Mouse (Mus musculus): ENCODE data around the gene Gm6408.
"Not testable (repeated sequence)": the region's sequence is repeated elsewhere in the genome, so short reads cannot be mapped to it uniquely, and the experiment has no call there.

The Gm6408 gene

DNA sequence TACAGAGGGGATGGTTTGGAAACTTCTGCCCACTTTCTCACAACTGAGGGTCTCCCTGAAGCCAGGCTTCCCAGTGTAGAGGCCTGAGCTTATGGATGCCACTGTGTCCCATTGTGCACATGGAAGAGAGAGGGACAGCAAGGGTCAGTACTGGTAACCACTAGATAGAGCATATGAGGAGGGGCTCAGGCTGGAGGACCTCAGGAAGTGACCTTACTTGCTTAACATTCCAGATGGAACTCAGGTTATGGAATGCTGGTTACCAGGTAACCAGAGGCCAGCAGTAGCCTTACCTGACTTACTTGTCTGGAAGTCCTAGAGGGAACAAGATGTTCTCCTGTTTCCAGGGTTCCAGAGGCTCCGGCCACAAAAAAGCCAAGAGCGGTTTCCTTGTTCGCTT lies at the start of gene Gm6408:
Gene Gm6408 (plus strand): TSS at position 301 of the 400 bp plus-strand sequence.
- DNase-seq (ENCODE audit: low read depth in 1 of 2, low spot score in 2 of 2), result not testable (repeated sequence)

DNA sequence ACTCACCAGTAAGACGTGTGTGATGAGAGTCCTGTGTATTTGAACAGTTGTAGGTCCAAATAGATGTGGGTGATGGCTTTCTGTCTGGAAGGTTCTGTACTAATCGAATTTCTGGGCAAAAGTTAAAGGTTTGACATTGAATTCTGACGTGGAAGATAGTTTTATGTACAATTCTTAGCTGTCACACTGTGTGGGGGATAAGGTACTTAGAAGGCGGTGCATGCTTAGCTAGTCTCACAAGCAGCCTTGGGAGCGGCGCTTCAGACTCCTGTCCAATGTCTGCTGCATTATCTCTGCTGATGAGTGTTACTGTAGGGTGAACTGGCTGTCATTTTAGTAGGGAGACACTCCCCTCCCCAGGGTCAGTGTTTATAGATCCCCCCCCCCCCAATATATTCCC lies 49.3 kb upstream of the Gm6408 start:
- DNase-seq (ENCODE audit: low read depth in 1 of 2, low spot score in 2 of 2), result no peak

DNA sequence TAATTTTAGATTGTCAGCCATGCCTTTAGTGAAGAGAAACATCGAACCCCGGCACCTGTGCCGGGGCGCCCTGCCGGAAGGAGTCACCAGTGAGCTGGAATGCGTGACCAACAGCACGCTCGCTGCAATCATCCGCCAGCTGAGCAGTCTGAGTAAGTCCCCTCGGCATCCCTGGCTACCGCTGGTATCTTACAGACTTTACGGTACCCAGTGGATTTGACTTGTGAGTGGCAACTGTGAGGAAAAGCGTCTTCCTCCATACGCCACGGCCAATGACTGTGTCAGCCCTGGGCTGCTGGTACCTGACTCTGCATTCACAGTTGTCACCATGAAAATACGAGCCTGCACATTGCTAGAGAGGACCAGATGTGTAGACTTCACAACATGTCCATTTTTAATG lies 46.4 kb upstream of the Gm6408 start:
- no peak for DNase-seq (ENCODE audit: low read depth in 1 of 2, low spot score in 2 of 2)

DNA sequence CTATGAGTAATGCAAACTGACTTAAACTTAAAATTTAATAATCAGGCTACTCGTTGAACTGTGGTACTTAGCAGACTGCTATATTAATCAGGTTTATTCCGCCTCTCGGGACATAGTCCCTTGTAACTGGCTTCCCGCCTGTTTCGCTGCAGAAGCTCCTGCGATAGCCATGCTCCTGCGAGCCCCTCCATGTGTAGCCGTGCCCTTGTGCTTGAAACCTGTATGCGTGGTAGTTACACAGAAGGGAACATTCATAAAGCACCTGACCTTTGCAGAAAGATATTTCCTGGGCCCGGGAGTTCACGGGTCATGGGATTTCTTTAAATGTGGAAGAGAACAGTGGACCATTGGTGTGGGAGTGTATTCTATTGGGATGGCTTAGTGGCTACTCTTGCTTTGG lies 45.0 kb upstream of the Gm6408 start:
- no peak for DNase-seq (ENCODE audit: low read depth in 1 of 2, low spot score in 2 of 2)

DNA sequence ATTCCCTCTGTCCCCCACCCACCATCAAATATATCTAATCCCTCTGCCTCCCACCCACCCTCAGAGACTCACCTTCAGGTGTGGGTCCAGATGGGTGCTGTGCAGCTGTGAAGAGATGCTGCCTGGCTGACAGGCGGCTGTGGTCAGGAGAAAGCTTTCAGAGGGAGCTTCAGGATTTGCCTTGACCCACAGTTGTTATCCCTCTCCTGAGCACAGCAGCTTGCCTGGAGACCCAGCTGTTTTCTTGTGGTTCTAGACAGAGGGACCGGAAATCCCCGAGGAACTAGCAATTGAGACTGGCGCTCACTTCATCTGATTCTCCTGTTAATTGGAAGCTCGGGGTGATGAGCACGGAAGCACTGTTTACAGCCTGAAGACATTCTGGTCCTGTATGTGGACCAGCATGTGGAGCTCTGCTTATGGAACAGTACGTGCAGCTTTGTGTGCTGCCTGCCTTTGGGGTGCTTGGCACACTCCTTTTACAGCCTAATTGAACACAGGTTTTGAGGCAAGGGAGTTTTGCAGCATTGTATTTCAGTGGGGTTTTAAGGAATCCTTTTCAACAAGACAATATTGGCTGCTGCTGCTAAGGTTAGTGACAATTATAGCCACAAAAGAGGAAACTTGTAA lies 42.5 kb upstream of the Gm6408 start:
- DNase-seq (ENCODE audit: low read depth in 1 of 2, low spot score in 2 of 2), result no peak

DNA sequence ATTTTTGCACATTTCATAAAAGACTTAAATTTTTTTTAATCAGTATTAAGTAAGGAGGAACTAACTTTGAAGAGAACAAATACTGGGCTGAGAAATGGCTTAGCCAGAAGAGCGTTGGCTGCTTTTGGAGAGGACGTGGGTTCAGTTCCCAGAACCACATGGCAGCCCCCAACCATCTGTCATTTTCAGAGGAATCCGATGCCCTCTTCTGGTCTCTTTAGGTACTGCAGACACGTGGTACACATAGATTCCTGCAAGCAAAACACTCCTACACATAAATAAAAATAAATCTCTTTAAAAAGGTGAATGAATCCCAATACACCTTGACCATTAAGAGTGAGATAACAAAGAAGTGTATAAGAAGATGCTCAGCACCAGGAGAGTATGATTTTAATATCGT lies 41.5 kb upstream of the Gm6408 start:
- DNase-seq (ENCODE audit: low read depth in 1 of 2, low spot score in 2 of 2), result no peak

DNA sequence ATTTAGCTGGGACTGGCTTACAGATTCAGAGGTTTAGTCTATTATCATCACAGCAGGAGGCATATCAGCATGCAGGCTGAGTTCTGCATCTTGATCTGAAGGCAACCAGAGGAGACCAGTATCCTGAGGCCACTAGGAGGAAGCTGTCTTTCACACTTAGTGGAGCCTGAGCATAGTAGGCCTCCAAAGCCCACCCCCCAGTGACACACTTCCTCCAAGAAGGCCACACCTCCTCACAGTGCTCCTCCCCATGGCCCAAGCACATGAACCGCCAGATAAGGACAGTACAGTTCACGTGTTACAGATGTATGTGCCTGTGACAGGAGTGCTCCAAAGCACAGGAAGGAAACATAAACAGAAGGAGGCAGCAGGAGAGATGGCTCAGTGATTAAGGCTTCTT lies 39.0 kb upstream of the Gm6408 start:
- no peak for DNase-seq (ENCODE audit: low read depth in 1 of 2, low spot score in 2 of 2)

DNA sequence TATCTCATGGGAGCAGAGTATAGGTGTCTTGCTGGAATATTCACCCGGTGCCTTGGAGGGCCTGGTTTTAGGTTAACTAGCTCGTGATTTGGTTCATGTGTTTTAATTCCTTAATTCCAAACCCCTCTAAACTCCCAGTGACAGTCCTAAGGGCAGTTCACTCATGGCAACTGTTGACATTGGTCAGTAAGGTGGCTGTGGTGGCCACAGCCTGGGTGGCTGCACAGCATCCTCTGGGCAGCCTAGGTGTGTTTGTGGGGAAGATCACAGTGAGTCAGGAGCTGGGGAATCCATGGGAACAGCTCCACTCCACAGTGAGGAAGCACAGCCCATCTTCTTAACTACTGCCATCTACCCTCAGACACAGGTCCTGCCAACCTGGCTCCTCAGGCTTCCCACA lies 35.1 kb upstream of the Gm6408 start:
- DNase-seq (ENCODE audit: low read depth in 1 of 2, low spot score in 2 of 2), result no peak

DNA sequence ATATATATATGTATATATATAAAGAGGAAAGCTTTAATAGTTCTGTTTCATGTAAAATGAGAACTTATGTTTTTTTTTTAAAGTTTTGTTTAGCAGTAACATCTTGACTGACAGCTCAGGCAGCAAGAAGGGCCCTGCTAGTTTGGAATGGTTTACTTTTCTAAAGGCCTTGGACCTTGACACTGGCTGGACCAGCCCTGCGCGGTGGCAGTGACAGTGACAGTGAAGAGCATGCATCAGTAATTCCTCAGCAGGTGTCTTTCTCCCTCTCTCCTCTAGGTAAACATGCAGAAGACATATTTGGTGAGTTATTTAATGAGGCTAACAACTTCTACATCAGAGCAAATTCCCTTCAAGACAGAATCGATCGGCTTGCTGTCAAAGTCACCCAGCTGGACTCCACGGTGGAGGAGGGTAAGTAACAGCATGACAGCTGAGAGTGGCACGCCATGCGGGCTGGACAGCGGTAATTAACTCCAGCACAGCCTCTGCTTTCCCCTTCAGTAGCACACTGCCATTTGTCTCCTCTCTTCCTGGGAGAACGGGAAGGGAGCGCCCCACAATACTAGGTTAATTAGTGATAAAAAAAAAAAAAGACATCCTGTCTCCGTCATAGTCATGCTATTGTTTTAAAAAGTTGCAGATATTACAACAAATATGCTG lies 30.0 kb upstream of the Gm6408 start:
- no peak for DNase-seq (ENCODE audit: low read depth in 1 of 2, low spot score in 2 of 2)

DNA sequence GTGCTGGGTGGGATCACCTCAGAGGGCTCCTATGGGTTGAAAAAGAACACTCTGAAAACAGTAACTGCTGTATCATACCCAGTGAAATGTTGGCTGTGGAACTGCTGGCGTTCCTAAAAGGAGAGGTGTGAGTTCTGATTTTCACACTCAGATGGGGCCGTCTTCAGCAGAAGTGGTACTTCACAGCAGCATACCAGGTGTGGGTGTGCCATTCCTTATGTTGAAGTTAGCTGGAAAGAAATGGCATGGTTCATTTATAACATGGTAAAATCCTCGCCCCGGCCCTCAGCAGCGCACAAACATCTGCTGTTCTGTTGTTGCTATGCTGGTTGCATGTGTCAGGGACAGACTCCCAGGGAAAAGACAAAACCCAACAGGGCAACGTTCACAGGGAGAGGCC lies 28.2 kb upstream of the Gm6408 start:
- no peak for DNase-seq (ENCODE audit: low read depth in 1 of 2, low spot score in 2 of 2)

DNA sequence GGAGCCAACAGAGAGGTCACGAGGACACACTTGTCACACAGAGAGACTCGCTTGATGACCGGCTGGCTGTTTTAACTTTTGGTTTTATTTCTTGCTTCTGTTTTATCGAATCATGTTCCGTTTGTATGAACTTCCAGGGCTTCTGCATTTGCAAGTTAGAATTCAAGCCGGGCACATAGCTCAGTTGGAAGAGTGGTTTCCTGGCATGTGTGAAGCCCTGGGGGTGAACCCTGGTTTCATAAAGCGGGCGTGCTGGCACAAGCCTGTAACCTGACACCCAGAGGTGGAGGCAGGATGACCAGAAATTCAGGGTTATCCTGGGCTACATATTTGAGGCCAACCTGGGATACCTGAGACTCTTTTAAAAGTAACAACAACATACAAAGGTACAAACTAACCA lies 20.2 kb upstream of the Gm6408 start:
- no peak for DNase-seq (ENCODE audit: low read depth in 1 of 2, low spot score in 2 of 2)

DNA sequence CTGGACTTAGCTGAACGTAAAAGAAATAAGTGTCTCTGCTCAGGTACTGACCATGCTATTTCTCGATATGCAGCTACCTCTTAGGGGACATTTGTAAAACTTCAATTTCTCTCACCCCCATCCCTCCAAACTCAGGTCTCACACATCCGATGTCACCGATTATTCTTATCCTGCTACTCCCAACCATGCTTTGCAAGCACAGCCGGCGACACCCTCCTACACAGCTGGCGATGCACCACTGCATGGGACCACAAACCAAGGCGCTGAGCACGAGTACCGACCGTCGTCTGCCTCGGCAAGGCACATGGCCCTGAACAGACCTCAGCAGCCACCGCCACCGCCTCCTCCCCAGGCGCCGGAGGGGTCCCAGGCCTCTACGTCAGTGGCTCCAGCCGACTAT lies 15.1 kb upstream of the Gm6408 start:
- DNase-seq (ENCODE audit: low read depth in 1 of 2, low spot score in 2 of 2), result no peak

DNA sequence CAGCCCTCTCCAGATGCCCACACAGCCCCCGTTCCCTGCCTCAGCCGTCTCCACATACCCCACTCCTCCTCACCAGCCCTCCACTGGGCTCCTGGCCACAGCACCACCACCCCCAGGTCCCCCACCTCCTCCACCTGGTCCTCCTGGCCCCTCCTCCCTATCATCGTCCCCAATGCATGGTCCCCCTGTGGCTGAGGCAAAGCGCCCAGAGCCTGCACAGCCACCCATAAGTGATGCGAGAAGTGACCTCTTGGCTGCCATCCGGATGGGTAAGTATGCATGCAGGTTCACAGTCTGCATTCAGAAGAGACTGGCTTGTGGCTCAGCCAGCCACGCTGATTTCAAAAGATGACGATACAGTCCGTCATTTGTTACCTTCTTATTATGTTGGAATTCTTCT lies 13.5 kb upstream of the Gm6408 start:
- DNase-seq (ENCODE audit: low read depth in 1 of 2, low spot score in 2 of 2), result no peak

DNA sequence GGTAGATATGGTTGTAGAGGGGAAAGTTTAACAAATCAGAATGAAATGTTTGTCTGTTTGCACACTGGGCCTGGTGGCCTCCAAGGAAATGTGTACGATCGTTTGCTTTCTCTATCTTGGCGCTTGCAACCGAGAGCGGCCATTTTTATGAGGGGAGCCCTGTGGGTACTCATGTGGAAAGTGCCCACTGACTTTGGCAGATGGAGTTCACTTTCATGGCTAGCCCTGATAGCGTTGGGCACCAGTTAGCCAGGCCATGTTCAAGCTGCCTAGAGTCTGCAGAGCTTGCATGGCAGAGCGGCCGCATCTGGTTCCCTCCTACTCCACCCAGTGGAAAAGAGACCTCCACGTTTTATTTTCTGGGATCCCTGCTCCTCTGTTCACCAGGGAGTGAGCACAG lies 10.9 kb upstream of the Gm6408 start:
- DNase-seq (ENCODE audit: low read depth in 1 of 2, low spot score in 2 of 2), result no peak

DNA sequence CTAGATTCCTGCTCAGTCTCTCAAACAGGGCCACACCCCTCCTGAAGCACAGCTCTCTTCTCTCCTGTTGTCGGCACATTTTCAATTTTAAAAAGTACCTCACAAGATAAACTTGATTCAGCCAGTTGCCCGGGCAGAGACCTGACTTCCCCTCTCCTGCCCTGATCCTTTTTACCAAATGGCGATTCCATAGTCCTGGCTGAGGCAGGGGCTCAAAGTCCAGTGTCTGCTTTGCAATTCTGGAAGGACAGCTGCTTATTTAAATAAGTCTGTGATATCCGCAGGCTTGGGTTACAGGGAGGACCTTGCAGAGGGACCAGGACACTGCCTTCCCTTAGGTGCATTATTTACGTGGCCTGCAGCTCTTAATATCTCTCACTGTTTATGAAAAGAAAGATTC lies 10.5 kb upstream of the Gm6408 start:
- no peak for DNase-seq (ENCODE audit: low read depth in 1 of 2, low spot score in 2 of 2)

DNA sequence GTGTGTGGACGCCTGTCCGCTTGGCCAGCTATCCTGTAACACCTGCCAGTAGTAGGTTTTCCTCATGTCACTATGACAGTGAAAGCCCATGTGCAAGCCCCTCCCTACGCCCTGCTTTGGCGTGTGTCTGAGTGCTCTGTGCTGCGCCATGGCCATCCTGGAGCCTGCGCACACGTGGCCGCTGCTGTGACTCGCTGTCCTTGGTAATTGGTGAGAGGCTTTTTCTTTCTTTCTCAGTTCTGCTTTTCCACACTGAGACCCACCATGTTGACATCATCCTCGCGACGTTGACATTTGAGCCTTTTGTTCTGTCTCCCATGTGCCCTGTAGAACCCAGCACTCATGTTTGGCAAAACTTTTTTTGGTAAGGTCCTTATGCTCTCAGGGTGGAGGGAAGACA lies 9.9 kb upstream of the Gm6408 start:
- DNase-seq (ENCODE audit: low read depth in 1 of 2, low spot score in 2 of 2), result no peak

DNA sequence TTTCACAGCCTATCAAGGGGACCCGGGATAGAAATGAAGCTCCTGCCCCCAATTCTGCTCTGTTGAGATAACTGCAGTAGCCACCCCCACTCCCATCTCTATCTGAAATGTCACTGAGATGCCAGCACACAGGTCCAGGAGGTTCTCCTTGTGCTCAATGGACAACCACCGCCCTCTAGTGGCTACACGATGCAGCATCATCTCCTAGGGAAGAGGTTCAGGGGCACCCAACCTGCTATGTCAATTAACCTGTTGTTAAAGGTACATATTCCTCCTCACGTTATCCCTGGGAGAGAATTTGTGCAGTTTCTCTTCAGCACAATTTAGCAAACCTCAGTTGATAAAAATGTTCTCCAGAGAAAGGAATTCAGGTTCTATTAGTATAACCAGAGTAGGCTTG lies 2.2 kb upstream of the Gm6408 start:
- not testable (repeated sequence) for DNase-seq (ENCODE audit: low read depth in 1 of 2, low spot score in 2 of 2)

DNA sequence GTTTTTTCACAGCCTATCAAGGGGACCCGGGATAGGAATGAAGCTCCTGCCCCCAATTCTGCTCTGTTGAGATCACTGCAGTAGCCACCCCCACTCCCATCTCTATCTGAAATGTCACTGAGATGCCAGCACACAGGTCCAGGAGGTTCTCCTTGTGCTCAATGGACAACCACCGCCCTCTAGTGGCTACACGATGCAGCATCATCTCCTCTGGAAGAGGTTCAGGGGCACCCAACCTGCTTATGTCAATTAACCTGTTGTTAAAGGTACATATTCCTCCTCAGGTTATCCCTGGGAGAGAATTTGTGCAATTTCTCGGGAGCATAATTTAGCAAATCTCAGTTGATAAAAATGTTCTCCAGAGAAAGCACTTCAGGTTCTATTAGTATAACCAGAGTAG lies 7.2 kb downstream of the Gm6408 start:
- DNase-seq (ENCODE audit: low read depth in 1 of 2, low spot score in 2 of 2), result not testable (repeated sequence)

DNA sequence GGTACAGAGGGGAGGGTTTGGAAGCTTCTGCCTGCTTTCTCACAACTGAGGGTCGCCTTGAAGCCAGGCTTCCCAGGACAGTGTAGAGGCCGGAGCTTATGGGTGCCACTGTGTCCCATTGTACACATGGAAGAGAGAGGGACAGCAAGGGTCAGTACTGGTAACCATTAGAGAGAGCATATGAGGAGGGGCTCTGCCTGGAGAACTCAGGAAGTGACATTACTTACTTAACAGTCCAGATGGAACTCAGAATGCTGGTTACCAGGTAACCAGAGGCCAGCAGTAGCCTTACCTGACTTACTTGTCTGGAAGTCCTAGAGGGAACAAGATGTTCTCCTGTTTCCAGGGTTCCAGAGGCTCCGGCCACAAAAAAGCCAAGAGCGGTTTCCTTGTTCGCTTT lies 9.3 kb downstream of the Gm6408 start, which contains the start of gene Gm6370:
Gene Gm6370 (plus strand): TSS at position 301 of the 400 bp plus-strand sequence.
- DNase-seq (ENCODE audit: low read depth in 1 of 2, low spot score in 2 of 2), result not testable (repeated sequence)

DNA sequence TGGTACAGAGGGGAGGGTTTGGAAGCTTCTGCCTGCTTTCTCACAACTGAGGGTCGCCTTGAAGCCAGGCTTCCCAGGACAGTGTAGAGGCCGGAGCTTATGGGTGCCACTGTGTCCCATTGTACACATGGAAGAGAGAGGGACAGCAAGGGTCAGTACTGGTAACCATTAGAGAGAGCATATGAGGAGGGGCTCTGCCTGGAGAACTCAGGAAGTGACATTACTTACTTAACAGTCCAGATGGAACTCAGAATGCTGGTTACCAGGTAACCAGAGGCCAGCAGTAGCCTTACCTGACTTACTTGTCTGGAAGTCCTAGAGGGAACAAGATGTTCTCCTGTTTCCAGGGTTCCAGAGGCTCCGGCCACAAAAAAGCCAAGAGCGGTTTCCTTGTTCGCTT lies 20.3 kb downstream of the Gm6408 start, which contains the start of gene 4930449I24Rik:
Gene 4930449I24Rik (plus strand): TSS at position 301 of the 400 bp plus-strand sequence.
- DNase-seq (ENCODE audit: low read depth in 1 of 2, low spot score in 2 of 2), result not testable (repeated sequence)

DNA sequence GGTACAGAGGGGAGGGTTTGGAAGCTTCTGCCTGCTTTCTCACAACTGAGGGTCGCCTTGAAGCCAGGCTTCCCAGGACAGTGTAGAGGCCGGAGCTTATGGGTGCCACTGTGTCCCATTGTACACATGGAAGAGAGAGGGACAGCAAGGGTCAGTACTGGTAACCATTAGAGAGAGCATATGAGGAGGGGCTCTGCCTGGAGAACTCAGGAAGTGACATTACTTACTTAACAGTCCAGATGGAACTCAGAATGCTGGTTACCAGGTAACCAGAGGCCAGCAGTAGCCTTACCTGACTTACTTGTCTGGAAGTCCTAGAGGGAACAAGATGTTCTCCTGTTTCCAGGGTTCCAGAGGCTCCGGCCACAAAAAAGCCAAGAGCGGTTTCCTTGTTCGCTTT lies 32.1 kb downstream of the Gm6408 start, which contains the start of gene Gm3402:
Gene Gm3402 (plus strand): TSS at position 301 of the 400 bp plus-strand sequence.
- DNase-seq (ENCODE audit: low read depth in 1 of 2, low spot score in 2 of 2), result not testable (repeated sequence)

DNA sequence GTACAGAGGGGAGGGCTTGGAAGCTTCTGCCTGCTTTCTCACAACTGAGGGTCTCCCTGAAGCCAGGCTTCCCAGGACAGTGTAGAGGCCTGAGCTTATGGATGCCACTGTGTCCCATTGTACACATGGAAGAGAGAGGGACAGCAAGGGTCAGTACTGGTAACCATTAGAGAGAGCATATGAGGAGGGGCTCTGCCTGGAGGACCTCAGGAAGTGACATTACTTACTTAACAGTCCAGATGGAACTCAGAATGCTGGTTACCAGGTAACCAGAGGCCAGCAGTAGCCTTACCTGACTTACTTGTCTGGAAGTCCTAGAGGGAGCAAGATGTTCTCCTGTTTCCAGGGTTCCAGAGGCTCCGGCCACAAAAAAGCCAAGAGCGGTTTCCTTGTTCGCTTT lies 43.7 kb downstream of the Gm6408 start, which contains the start of gene Gm3404:
Gene Gm3404 (plus strand): TSS at position 301 of the 400 bp plus-strand sequence.
- not testable (repeated sequence) for DNase-seq (ENCODE audit: low read depth in 1 of 2, low spot score in 2 of 2)
